In the genomic region with DNA sequence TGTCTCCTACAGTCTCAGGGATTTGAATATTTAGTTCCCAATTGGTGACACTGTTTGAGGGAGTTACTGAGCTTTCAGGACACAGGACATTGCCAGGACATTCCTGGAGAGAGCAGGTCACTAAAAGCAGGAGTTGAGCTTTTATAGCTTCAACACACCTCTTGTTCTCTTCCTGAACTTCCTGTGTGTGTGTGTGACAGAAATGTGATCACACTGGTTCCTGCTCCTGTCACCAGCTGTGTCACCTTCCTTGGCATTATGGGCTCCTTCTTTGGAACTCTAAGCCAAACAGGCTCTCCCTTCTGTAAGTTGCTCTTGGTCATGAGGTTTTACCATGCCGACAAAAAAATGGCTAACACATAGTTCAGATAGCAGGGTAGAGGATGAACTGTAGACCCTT, we compare ENCODE assay signal across 30 mouse cellular contexts.
"Had no signal": no experiment of that assay in that cellular context is flagged by ENCODE, and none has a peak within 500 bp of the region (broad histone marks: within the 10 kb centered on the region; RNA-seq: fewer than 3 reads in every experiment).

No protein-coding gene starts in this region.

- H3K9me3 ChIP-seq: limb, embryonic 10.5 days; limb, embryonic 15.5 days; lung, embryonic 15.5 days; midbrain, embryonic 13.5 days; midbrain, embryonic 15.5 days; neural tube, embryonic 12.5 days had no signal

- H3K9ac ChIP-seq: limb, embryonic 12.5 days; limb, embryonic 13.5 days; limb, embryonic 15.5 days; liver, embryonic 12.5 days; liver, embryonic 13.5 days; liver, embryonic 14.5 days; liver, embryonic 15.5 days; liver, postnatal 0 days; lung, embryonic 14.5 days; lung, embryonic 15.5 days; midbrain, embryonic 12.5 days; midbrain, embryonic 13.5 days; midbrain, embryonic 15.5 days; neural tube, embryonic 12.5 days had no signal

- DNase-seq: left cerebral cortex, postnatal 4 days; liver; liver, embryonic 13.5 days; liver, postnatal 0 days; lung, adult 18-20 months; lung, adult 2 months; lung, embryonic 14.5 days; lung, postnatal 10 days; lung, postnatal 14 days; lung, postnatal 36 days; lung, postnatal 4 days; midbrain, embryonic 14.5 days had no signal

- H3K27me3 ChIP-seq: limb, embryonic 15.5 days; liver, embryonic 12.5 days; liver, embryonic 13.5 days; liver, embryonic 15.5 days; lung, embryonic 15.5 days; megakaryocyte, embryonic 14.5 days; midbrain, embryonic 12.5 days; midbrain, embryonic 13.5 days; midbrain, embryonic 15.5 days; neural tube, embryonic 12.5 days had no signal

- H3K4me3 ChIP-seq: limb, embryonic 10.5 days; limb, embryonic 12.5 days; limb, embryonic 13.5 days; limb, embryonic 15.5 days; liver, embryonic 12.5 days; liver, embryonic 13.5 days; liver, embryonic 15.5 days; lung, embryonic 15.5 days; megakaryocyte, embryonic 14.5 days; midbrain, embryonic 12.5 days; midbrain, embryonic 13.5 days; midbrain, embryonic 15.5 days; myocyte; neural tube, embryonic 12.5 days had no signal

- ATAC-seq: liver, embryonic 12.5 days; liver, postnatal 0 days; lung, postnatal 0 days; midbrain, embryonic 13.5 days; midbrain, embryonic 15.5 days; midbrain, embryonic 16.5 days had no signal

- H3K4me2 ChIP-seq: limb, embryonic 12.5 days; limb, embryonic 13.5 days; limb, embryonic 15.5 days; liver, embryonic 11.5 days; liver, embryonic 12.5 days; liver, embryonic 13.5 days; liver, embryonic 15.5 days; lung, embryonic 14.5 days; lung, embryonic 15.5 days; midbrain, embryonic 12.5 days; midbrain, embryonic 13.5 days; midbrain, embryonic 15.5 days; neural tube, embryonic 12.5 days had no signal

- H3K27ac ChIP-seq: limb, embryonic 10.5 days; limb, embryonic 12.5 days; limb, embryonic 13.5 days; limb, embryonic 15.5 days; liver, embryonic 12.5 days; liver, embryonic 13.5 days; liver, embryonic 14.5 days; liver, embryonic 15.5 days; lung, embryonic 15.5 days; macrophage; midbrain, embryonic 12.5 days; midbrain, embryonic 13.5 days; midbrain, embryonic 15.5 days; neural tube, embryonic 12.5 days had no signal

- H3K36me3 ChIP-seq: liver, embryonic 12.5 days; liver, embryonic 13.5 days; liver, embryonic 15.5 days; lung, embryonic 15.5 days; midbrain, embryonic 12.5 days; midbrain, embryonic 13.5 days; midbrain, embryonic 15.5 days; neural tube, embryonic 12.5 days had no signal

- H3K4me1 ChIP-seq: limb, embryonic 10.5 days; limb, embryonic 12.5 days; limb, embryonic 13.5 days; limb, embryonic 15.5 days; liver, embryonic 12.5 days; liver, embryonic 13.5 days; liver, embryonic 15.5 days; megakaryocyte, embryonic 14.5 days; midbrain, embryonic 12.5 days; midbrain, embryonic 13.5 days; midbrain, embryonic 15.5 days; neural tube, embryonic 12.5 days had no signal
